Mouse (Mus musculus): ENCODE data around the gene Gpc6.
"Not testable (repeated sequence)": the region's sequence is repeated elsewhere in the genome, so short reads cannot be mapped to it uniquely, and the experiment has no call there.

The Gpc6 gene

GRCm38 (mm10) chr14:117361965-117362309, 436.8 kb downstream of the Gpc6 start:
- no peak for DNase-seq (ENCODE audit: low read depth, low spot score)

GRCm38 (mm10) chr14:117369331-117369866, 444.3 kb downstream of the Gpc6 start:
- no peak for DNase-seq (ENCODE audit: low read depth, low spot score)

- DNase-seq (ENCODE audit: low read depth, low spot score), result no peak
These were observed 451.8 kb downstream of the Gpc6 start for GRCm38 (mm10) chr14:117376822-117377376.

- DNase-seq (ENCODE audit: low read depth, low spot score), result no peak
These were observed 454.9 kb downstream of the Gpc6 start for GRCm38 (mm10) chr14:117379979-117380378.

- no peak for DNase-seq (ENCODE audit: low read depth, low spot score)
These were observed 458.1 kb downstream of the Gpc6 start for GRCm38 (mm10) chr14:117383188-117383587.

- DNase-seq (ENCODE audit: low read depth, low spot score), result no peak
These were observed 459.1 kb downstream of the Gpc6 start for GRCm38 (mm10) chr14:117384096-117384770.

- DNase-seq (ENCODE audit: low read depth, low spot score), result no peak
These were observed 460.7 kb downstream of the Gpc6 start for GRCm38 (mm10) chr14:117385731-117386270.

GRCm38 (mm10) chr14:117390794-117391320, 465.7 kb downstream of the Gpc6 start:
- DNase-seq (ENCODE audit: low read depth, low spot score), result no peak

- no peak for DNase-seq (ENCODE audit: low read depth, low spot score)
These were observed 466.3 kb downstream of the Gpc6 start for GRCm38 (mm10) chr14:117391412-117391811.

- no peak for DNase-seq (ENCODE audit: low read depth, low spot score)
These were observed 472.1 kb downstream of the Gpc6 start for GRCm38 (mm10) chr14:117397165-117397564.

- peak; percentile 58 for DNase-seq (ENCODE audit: low read depth, low spot score)
These were observed 482.9 kb downstream of the Gpc6 start for GRCm38 (mm10) chr14:117407824-117408524.

GRCm38 (mm10) chr14:117408525-117408835, 483.4 kb downstream of the Gpc6 start:
- DNase-seq (ENCODE audit: low read depth, low spot score), result no peak

- no peak for DNase-seq (ENCODE audit: low read depth, low spot score)
These were observed 484.7 kb downstream of the Gpc6 start for GRCm38 (mm10) chr14:117409778-117410177.

- DNase-seq (ENCODE audit: low read depth, low spot score), result no peak
These were observed 485.4 kb downstream of the Gpc6 start for GRCm38 (mm10) chr14:117410511-117410910.

GRCm38 (mm10) chr14:117415045-117415444, 489.9 kb downstream of the Gpc6 start:
- no peak for DNase-seq (ENCODE audit: low read depth, low spot score)

GRCm38 (mm10) chr14:117419561-117420218, 494.6 kb downstream of the Gpc6 start:
- DNase-seq (ENCODE audit: low read depth, low spot score), result no peak

GRCm38 (mm10) chr14:117421170-117421569, 496.1 kb downstream of the Gpc6 start:
- no peak for DNase-seq (ENCODE audit: low read depth, low spot score)

- no peak for DNase-seq (ENCODE audit: low read depth, low spot score)
These were observed 501.0 kb downstream of the Gpc6 start for GRCm38 (mm10) chr14:117426116-117426515.

GRCm38 (mm10) chr14:117427776-117428175, 502.7 kb downstream of the Gpc6 start:
- DNase-seq (ENCODE audit: low read depth, low spot score), result no peak

- DNase-seq (ENCODE audit: low read depth, low spot score), result no peak
These were observed 510.6 kb downstream of the Gpc6 start for GRCm38 (mm10) chr14:117435739-117436138.

- DNase-seq (ENCODE audit: low read depth, low spot score), result not testable (repeated sequence)
These were observed 521.6 kb downstream of the Gpc6 start for GRCm38 (mm10) chr14:117446675-117447231.
